Mouse (Mus musculus) cerebellum, postnatal 25 days (tissue): ENCODE data around the gene BC003965.

Experiments used
- DNase-seq, 2 experiments: peaks; one replicate each; pipeline ENCODE4 v3.0.0; 2021; ENCODE audit warnings: mixed read lengths in 2 of 2

BC003965 gene

DNA sequence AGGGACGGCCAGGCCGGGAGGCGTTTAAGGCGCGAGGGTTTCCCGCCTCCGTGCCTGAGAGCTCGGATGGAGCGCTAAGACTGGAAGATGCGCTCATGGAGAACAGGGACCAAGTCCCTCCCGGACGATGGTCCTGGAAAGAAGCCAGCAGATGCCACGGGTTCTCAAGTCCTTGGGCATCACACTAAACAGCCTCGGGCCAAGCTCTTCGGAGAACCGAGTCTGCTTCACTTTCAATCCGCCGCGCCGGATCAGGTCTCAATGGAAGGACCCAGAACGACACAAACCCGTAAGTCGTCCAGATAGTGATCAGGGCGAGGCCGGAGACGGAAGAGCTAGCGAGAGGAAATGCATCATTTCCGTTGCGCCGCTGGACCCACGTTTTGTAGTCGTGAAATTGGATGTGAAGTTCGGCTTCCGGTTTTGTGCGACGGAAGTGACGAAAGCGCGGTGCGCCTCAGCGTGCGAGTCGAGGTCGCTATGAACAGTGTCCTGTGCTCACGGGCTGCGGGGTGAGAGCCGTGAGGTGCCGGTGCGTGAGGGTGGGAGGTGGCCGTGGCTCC is at the start of gene BC003965:
TSS of gene BC003965 (plus strand) at position 426 of the 563 bp plus-strand sequence.
- DNase-seq, result peak; percentile 99 to 100

DNA sequence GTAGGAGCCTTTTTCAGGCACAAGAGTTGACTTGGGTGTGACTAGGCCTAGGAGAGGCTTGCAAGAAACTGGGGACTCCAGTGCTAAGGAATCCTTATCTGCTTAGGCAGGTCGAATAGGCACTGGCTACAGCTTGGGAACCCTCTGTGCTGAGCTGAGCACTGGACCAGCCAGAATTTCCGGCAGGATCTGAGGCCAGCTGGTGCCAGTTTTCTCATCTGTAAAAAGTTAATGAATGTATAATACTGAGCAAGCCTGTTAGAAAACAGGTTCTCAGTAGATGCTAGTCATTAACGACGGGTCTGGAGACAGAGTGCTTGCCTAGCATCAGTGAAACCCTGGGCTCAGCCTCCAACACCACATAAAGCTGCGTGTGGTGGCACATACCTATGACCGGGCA is 48.7 kb upstream of the BC003965 start:
- DNase-seq, result no peak

DNA sequence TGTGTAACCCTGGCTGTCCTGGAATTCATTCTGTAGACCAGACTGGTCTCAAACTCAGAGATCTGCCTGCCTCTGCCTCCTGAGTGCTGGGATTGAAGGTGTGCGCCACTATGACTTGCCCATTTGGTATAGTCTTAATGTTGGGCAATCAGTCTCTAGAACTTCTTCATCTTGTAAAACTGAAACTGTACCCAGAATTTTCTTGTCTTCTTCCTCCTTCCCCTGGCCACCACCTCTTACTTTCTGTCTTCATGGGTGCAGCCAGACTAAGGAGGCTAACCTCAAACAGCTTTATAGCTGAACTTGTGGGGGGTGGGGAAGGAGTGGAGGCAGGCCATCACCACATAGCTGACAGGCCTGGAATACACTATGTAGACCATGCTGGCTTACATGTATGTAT is 45.6 kb upstream of the BC003965 start:
- DNase-seq, result no peak

DNA sequence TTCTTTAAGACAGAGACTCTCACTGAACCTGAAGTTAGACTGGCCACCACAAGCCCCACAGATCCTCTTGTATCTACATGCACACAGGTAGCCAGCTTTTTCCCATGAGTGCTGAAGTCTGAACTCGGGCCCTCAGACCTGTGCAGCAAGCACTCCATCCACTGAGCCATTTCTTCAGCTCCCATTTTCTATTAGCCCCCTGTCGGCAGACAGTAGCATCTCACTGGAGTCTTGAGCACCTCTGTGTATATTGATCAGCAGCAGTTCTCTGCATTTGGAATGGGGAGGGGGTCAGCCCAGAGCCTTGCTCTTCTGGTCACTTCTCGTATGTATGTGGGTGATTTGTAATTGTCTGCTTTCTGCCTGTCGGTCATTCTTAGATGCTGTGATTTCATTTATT is 44.4 kb upstream of the BC003965 start:
- no peak for DNase-seq

DNA sequence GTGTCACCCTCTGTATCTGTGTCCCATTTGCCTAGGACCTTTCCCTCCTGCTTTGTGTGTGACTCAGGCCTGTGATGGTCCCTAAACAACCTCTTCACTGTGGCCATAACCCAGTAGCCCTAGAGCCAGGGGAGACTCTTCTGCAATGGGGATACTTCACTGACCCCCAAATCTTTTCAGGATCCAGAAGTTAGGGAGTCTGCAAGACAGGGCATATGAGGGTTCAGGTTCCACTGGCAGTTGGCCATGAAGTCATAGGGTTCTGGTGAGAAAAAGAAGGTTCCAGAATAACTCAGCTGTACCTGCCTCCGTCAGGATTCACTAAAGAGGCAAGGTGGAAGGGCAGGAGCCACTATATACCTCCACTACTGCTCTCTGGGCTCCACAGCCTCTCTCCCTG is 22.2 kb upstream of the BC003965 start, which contains the start of gene Ccdc154:
TSS of gene Ccdc154 (plus strand) at position 301 of the 400 bp plus-strand sequence.
- no peak for DNase-seq

DNA sequence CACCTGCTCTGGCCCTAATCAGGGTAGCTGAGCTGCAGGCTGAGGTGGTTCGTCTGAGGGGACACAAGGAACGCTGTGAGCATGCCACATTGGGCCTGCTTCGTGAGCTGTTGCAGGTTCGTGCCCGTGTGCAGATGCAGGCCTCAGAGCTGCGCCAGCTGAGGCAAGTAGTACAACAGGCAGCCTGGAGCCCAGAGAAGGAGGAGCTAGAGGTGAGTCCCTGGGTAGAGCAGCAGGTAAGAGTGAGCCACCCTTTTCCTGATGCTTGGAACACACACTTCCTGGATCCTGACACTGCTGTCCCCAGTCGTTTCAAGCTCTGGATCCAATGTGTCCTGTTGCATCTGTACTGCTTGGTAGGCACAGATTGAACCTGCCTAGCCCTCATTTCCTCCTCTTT is 21.0 kb upstream of the BC003965 start:
- no peak for DNase-seq

DNA sequence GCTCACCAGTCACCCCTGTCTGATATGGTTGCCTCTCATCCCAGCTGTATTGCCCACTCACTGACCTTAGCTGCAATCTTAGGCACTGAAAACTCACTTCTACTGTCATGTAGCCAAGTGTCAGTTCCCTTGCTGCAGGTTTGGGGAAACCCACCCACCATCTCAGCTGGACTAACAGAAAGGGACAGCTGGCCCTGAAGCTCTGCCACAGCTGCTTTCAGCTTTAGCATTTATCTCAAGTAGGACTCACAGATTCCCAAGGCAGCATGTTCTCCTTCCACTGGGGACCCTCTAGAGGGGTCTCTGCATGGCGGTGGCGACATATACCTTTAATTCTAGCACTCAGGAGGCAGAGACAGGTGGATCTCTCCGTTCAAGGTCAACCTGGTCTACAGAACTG is 19.6 kb upstream of the BC003965 start:
- no peak for DNase-seq

DNA sequence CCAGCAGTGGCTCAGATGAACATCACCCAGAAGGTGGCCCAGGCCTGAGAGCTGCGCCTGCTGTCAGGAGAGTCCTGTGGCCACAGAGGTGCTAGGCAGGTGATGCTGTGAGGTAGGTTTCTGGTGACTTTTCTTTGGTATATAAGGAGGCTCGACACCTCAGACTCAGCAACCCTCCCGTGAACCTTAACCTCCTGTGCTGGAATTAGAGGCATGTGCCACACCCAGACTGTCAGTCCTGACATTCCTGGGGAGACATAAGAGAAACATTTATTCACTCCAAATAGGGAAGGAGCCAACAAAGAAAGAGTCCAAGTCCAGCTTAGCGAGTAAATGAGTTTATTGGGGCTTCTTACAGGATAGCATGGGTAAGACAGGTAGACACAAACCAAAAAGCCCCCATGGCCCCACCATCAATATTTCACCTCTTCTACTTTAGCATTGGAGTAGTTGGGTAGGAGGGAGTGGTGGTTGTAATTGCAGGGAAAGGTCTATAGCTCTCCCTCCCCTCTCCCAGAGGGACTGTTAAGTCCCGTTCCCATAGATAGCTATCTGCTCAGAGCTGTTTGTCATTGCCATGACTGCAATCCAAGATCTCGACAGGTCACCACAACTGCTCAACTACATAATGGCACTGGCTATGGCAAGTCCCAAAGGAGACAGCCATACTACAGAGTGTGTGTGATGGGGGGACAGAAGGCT is 18.2 kb upstream of the BC003965 start:
- DNase-seq, result no peak

DNA sequence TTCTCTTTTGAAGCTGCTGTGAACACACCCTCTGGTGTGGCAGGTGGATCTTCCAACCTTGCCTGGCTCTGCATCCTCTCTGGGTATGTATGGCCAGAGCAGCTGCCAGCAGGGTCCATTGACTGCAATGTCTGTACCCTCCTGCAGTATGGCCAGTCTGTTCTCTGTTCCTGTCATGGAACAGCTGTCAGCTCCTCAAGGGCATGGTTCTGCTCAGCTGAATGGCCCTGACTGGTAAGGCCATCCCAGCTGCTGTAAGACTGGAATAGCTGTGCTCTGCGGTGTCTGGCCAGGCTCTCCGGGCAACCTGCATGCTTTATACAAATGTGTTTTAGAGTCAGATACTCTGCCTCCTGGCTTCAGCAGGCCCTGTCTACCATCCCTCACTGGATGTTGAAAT is 14.6 kb upstream of the BC003965 start:
- DNase-seq, result no peak

DNA sequence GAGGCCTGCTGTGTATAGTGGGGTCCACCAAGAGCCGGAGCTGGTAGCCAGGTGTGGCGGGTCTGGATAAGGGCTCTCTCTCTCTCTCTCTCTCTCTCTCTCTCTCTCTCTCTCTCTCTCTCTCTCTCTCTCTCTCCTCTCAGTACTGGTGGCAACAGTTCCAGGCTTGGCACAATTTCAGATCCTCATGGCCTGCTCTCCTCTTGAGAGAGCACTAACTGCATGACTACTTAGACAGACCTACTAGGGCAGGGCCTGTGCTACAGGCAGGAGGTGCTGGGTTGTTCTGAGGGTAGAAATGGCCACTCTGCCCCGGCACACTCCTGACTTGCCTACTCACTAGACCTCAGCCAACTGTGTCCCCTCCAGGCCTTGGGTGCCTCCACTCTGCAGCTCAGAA is 11.8 kb upstream of the BC003965 start:
- DNase-seq, result no peak

DNA sequence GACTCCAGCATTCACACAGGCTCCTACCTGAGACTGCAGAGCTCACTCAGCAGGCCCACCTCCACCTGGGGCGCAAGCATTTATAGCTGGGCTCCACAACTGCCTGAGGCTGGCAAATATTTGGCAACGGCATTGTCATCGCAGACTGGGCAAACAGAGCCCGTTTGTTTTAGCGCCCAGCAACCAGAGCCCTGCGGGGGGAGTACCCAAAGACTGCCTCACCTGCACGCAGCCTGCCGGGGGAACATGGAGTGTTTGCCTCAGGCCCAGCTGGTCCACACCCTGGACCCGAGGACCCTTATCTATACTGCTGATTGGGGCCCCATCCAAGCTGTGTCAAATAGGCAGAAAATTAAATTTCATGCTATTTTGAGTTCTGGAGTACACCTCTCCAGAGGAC is 8.9 kb upstream of the BC003965 start, which contains the start of gene Gm38655:
TSS of gene Gm38655 (minus strand) at position 61 of the 400 bp plus-strand sequence.
- DNase-seq, result no peak

DNA sequence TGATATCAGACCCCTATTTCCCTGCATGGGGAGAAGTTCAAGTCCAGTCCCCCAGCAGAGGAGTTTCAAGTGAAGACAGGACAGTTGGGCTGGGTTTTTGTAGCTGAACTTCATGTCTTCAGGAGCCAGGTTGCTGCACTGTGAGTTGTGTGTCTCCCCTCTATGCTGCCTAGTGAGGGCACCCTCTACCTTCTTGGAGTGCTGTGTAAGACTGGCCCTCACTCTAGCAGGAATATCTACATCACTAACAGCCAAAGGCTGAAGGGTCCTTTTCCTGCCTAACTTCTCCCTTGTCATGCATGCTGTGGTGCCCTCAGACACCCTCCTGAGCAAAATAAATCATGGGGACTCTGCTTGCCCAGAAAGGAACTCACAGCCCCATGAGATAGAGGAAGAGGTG is 1.1 kb upstream of the BC003965 start:
- no peak for DNase-seq

DNA sequence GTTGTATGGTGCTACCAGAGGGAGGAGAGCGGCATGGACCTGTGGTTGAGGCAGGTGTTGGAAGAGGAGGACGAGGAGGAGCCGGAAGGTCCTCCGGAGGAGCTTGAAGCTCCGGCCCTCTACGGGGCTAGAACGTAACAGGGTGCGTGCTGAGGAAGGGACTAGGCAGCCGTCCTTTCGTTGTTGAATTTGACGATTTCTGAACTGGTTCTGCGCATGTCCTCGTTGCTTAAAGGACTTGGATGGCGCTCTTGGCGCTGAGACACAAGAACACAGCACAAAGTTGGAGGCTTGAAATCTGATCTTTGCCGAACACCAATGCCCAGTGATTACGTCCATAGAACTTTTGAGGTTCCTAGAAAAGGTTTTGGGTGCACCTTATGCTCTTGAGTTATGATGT is 607 bp downstream of the BC003965 start:
- no peak for DNase-seq

DNA sequence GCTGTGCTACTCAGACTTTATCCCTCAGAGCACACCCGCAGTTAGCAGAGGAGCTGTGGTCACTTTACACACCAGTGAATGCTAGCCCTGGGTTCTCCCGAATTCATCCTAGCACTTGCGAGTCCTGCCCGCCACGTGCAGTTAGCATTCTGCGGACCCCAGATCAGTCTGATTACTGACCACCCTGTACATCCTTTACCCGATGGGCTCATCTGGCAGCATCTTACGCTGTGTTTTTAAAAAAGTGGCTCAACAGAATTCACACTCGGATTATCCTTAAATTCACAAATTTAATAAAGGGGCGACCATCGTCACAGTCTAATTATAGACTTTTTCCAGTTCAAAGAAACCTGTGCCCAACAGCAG is 3.4 kb downstream of the BC003965 start:
- no peak for DNase-seq

DNA sequence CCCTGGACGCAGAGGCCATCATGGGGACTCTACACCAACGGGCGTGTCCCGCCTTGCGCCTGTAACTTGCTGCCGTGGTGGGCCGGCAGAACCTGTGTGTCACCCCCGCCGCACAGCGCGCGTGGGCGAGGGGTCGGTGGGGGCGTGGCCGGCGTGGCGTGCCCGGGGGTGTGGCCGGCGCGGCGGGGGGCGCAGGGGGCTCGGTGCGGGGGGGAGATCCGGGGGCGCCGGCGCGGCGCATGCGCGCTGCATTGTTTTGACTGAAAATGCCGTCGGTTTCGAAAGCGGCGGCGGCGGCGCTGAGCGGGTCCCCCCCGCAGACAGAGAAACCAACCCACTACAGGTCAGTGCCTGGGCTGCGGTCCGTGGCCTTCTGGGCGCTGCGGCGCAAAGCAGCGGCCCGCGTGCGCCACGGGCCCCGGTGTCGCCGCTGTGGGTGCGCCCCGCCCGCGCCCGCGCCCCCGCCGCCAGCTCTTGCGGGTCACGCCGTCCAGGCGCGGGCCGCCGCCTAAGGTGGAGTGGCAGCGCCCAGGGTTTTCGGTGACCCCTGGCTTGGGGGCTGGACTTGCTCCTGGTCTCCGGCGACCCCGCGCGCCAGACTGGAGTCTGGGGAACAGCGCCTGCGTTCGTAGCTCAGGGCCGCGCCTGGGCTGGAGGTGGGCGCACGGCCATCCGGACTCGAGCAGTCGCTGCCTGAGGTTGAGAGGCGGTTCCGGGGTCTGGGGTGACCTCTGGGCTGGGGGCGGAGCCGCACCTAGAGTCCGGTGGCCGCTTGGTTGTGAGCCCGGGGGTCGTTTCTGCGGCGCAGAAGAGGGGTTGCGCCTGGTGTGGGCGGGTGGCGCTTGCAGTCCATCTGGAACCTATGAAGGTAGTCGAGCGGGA is 4.0 kb downstream of the BC003965 start, which contains the start of gene Unkl:
TSS of gene Unkl (plus strand) at position 248 of the 882 bp plus-strand sequence.
- DNase-seq, result peak; percentile 79 to 85

DNA sequence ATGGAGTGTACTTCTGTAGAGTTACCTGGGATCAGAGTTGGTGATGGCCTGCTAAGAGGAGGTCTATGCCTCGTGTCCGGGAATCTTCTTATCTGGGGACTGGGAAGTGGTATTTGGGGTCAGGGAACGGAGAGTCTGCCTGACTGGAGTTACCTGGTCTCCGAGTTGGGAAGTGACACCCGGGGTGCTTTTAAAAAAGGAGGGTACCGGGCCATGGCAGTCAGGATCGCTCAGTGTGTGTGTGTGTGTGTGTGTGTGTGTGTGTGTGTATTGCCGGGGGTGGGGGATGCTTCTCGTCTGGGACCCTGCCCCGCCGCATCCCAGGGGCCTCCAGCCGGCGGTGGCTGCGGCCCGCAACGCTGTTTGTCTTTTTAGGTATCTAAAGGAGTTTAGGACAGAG is 4.7 kb downstream of the BC003965 start:
- DNase-seq, result peak in 1 of 2 experiments; percentile 25

DNA sequence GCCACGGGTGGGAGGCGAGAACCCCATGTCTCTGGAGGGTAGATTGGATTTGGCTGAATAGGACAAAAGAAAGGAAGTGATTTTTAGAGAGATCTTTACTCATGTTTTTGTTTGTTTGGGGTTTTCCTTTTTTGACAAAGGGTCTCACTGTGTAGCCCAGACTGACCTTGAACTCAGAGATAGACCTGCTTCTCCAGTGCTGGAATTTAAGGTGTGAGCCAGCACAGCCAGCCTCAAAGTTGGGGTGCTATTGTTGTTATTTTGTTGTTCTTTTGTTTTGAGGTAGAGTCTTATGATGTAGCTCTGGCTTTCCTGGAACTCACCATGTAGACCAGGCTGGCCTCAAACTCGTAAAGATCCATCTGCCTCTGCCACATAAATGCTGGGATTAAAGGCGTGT is 18.0 kb downstream of the BC003965 start:
- no peak for DNase-seq

DNA sequence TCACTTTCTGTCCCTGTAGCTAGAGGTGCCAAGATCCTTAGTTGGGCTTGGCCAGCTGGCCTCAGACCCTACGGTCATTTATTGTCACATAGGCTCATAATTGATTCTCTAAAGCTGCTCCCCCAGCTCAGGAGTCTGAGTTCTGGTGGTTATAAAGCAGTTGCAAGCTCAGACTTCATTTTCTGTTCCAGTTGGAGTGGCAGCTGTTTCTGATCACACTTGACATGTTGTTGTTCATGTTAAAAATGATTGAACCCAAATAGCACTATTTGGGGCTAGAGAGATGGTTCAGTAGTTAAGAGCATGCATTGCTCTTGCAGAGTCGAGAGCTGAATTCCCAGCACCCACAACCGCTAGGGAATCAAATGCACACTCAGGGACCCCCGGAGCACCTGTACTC is 25.7 kb downstream of the BC003965 start:
- DNase-seq, result no peak

DNA sequence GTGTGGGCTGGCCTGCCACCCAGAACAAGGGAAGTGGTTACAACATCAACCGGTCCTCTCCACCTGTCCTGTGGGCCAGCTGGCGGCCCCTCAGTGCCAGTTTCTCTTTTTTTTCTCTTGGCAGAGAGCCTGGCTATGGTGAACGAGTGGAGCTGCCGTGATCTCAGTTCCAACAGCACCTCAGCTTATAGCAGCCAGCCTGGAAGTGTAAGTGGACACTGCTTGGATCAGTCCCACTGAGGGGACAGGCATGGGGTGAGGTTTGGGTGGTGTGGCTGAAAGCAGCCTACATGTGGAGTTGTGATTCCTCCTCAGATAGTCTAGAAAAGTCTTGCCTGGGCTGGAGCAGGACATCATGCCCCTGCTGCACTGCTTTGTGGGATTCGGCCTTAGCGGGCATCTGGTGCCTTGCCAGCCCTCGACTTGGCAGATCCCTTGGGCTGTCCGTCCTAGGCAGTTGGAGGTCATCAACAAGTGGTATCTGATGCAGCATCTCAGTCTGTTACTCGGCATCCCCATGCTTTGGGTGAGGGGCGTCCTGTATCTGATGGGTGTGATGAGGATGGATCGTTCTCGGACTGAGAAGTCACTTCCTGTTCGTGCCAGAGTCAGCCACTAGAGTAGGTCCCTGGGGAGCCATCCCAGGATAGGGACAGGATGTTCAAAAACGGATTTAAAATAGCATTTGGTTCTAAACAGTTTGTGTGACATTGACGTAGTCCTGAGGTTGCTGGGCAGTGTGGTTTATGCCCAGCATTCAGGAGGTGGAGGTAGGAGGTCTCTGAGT is 26.5 kb downstream of the BC003965 start:
- peak; percentile 84 to 85 for DNase-seq

DNA sequence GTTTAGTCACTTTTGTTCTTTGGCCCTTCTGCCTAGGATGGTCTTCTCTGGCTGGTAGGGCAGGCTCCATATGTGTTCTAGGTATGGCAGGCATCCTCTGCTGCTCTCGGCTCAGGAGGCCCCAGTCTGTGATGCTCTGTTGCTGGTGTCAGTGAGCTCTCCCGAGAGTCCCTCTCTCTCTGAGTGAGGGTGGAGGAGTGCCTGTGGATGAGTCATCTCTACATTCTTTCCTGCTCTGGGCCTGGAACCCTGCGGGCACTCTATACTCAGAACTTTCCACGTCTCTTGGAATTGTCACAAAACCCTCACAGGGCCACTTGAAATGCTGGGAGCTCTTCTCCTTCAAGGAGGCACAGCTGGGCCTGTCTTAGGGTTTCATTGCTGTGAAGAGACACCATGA is 27.4 kb downstream of the BC003965 start:
- peak in 1 of 2 experiments; percentile 30 for DNase-seq

DNA sequence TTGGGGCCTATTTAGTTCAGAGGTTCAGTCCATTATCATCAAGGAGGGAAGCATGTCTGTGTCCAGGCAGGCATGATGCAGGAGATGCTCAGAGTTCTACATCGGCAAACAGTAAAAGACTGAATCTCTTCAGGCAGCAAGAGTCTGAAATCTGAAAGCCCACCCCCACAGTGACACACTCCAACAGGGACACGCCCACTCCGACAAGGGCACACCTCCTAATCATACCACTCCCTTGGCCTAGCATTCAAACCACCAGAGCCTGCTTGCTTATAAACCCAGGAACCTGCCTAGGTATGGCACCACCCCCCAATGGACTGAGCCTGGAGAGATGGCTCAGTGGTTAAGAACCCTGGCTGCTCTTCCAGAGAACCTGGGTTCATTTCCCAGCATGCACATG is 31.1 kb downstream of the BC003965 start:
- DNase-seq, result no peak

DNA sequence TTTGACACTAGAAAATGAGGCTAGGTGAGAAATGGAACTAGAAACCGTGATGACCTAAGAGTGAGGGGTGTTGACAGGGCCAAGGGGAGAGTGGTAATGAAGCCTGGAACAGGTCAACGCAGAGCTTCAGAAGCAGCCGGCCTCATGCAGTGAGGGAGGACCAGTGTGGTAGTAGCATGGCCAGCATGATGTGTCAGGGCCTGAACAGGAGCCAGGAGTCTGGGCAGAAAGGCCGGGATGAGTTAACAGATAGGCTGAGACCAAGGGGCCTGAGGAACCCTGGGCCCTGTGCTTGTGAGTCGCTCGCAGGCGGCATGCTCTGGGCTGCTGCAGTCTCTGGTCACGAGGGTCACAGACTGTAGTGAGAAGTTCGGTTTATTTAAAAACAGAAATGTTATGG is 34.6 kb downstream of the BC003965 start:
- peak; percentile 59 to 71 for DNase-seq
